Mouse (Mus musculus): ENCODE measurements around the gene Polr1b. TPM values are rescaled to one million over a fixed set of nuclear protein-coding genes. Genes with fewer than 3 reads are reported as not detected.

Gene Polr1b
- polyA plus RNA-seq (2017; shearing (Covaris generic)), result 10 to 100 TPM; 19.9 to 21.4 TPM

DNA sequence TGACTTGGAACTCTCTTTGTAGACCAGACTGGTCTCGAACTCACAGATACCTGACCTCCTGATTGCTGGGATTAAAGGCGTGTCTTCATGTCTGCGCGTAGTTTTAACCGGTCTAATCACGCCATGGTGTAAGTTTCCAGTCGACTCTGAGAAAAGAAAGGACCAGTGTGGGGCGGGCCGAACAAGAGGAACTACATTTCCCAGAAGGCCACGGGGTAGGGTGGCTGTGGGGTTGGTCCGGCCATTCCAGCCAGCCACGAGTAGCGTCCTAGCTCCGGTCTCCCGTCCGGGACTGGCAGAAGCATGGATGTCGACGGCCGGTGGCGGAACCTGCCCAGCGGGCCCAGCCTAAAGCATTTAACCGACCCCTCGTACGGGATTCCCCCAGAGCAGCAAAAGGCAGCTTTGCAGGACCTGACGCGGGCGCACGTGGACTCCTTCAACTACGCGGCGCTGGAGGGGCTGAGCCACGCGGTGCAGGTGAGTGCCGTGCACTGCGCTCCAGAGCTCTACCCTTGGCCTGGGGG lies at the start of gene Polr1b:
Polr1b (plus strand) TSS at position 212 of the 527 bp plus-strand sequence.

GRCm38 (mm10) chr2:129065437-129066282 lies 35.1 kb upstream of the Polr1b start, which contains the start of gene Ttl:
Gene Ttl (plus strand): TSS chr2:129065942.

GRCm38 (mm10) chr2:129129412-129129929 lies 28.7 kb downstream of the Polr1b start, which contains the start of gene Chchd5:
Gene Chchd5 (plus strand): TSS chr2:129129700.

Other genes starting within 250 kb of the Polr1b start
- gene Fbln7, start 238.0 kb upstream of the Polr1b start, polyA plus RNA-seq (2017; shearing (Covaris generic)), result under 1 TPM in 1 of 2 experiments, not detected in 1; 0.29 TPM
- gene Zc3h8, start 156.9 kb upstream of the Polr1b start, polyA plus RNA-seq (2017; shearing (Covaris generic)), result 10 to 100 TPM in 1 of 2 experiments, 1 to 10 TPM in 1; 6.5 to 11.7 TPM
- gene Zc3h6, start 133.6 kb upstream of the Polr1b start, polyA plus RNA-seq (2017; shearing (Covaris generic)), result 10 to 100 TPM in 1 of 2 experiments, 1 to 10 TPM in 1; 6.9 to 12.3 TPM
- gene Gm10762, start 133.3 kb upstream of the Polr1b start, polyA plus RNA-seq (2017; shearing (Covaris generic)), result 1 to 10 TPM; 4.5 to 5.3 TPM
- gene Vinac1, start 52.8 kb upstream of the Polr1b start, polyA plus RNA-seq (2017; shearing (Covaris generic)), result under 1 TPM in 1 of 2 experiments, not detected in 1; 0.41 TPM
- gene Ttl, start 35.1 kb upstream of the Polr1b start, polyA plus RNA-seq (2017; shearing (Covaris generic)), result 1 to 10 TPM; 2.4 TPM
- gene Chchd5, start 28.7 kb downstream of the Polr1b start, polyA plus RNA-seq (2017; shearing (Covaris generic)), result 10 to 100 TPM; 17.5 to 22.3 TPM
- gene Slc20a1, start 97.8 kb downstream of the Polr1b start, polyA plus RNA-seq (2017; shearing (Covaris generic)), result 10 to 100 TPM; 52.8 to 55.2 TPM
- 1 to 10 TPM; 9.4 TPM for gene Ckap2l, start 196.2 kb downstream of the Polr1b start, polyA plus RNA-seq (2017; shearing (Covaris generic))
- gene Il1a, start 209.0 kb downstream of the Polr1b start, polyA plus RNA-seq (2017; shearing (Covaris generic)), result 1 to 10 TPM in 1 of 2 experiments, not detected in 1; 2.4 TPM